Mouse (Mus musculus) heart, embryonic 15.5 days (tissue): ENCODE results near the gene Rsbn1l. TPM values are rescaled to one million over a fixed set of nuclear protein-coding genes. Genes with fewer than 3 reads are reported as not detected.

Source experiments
- ATAC-seq: fragments of 200-750 bp; cut with Nextera tagmentation; replicated peaks from 2 replicates; pipeline ENCODE4 v1.8.0; 2017; ENCODE audit warnings: low read depth, moderate TSS enrichment; ENCODE audit not compliant: insufficient number of reproducible peaks, insufficient read depth, low FRiP score
- H3K27ac ChIP-seq: fragments of 300-500 bp; sonication (generic); 2 replicates; pipeline ENCODE4 v1.5.1; 2015; ENCODE audit warnings: mild to moderate bottlenecking, inconsistent platforms
- H3K27me3 ChIP-seq: fragments of 300-500 bp; sonication (generic); 2 replicates; pipeline ENCODE4 v1.6.1; 2015; ENCODE audit warnings: inconsistent platforms
- H3K36me3 ChIP-seq: fragments of 300-500 bp; sonication (generic); 2 replicates; pipeline ENCODE4 v1.6.1; 2015; ENCODE audit warnings: mild to moderate bottlenecking, inconsistent platforms
- H3K4me1 ChIP-seq: fragments of 300-500 bp; sonication (generic); replicated peaks from 2 replicates; pipeline ENCODE4 v1.6.1; 2015; ENCODE audit warnings: inconsistent platforms
- H3K4me2 ChIP-seq: fragments of 300-500 bp; sonication (generic); 2 replicates; pipeline ENCODE4 v1.6.1; 2015; ENCODE audit warnings: inconsistent platforms, mild to moderate bottlenecking, moderate library complexity
- H3K4me3 ChIP-seq: fragments of 300-500 bp; sonication (generic); 2 replicates; pipeline ENCODE4 v1.5.1; 2015; ENCODE audit warnings: mild to moderate bottlenecking, inconsistent platforms
- H3K9ac ChIP-seq: fragments of 300-500 bp; sonication (generic); 2 replicates; pipeline ENCODE4 v1.6.1; 2015; ENCODE audit warnings: mild to moderate bottlenecking, inconsistent platforms
- H3K9me3 ChIP-seq: fragments of 300-500 bp; sonication (generic); replicated peaks from 2 replicates; pipeline ENCODE4 v1.6.1; 2016; ENCODE audit warnings: inconsistent platforms
- WGBS: fragments of 180-500 bp; shearing (Covaris S2); methylation state at CpG from one replicate; pipeline ENCODE4 v1.1.7; 2015; ENCODE audit warnings: mixed read lengths; 5-methylcytosine and 5-hydroxymethylcytosine counted together
- polyA plus RNA-seq: library from polyadenylated mRNA; unstranded; fragments of >200 nt; fragmentation: Nextera tagmentation; extraction: Ambion mirVana; gene quantifications from 2 replicates; pipeline ENCODE4 v1.2.1, GENCODE M21; 2015

The Rsbn1l gene
- polyA plus RNA-seq, 1 experiment from 2014 or later: 6.4 TPM

- Histone ChIP-seq H3K4me3 (no peak overlapping the region), H3K36me3 (no peaks in the 10 kb centered on the region), H3K27me3 (no peaks in the 10 kb centered on the region), H3K9me3 (no peaks in the 10 kb centered on the region), H3K9ac (no peak overlapping the region), H3K27ac (no peak overlapping the region), H3K4me2 (no peak overlapping the region), H3K4me1 (peaks cover 7% of the 10 kb centered on the region)
- ATAC-seq: no peak
- WGBS: 53% methylated on average over 9 of the region's 9 CpGs
Observed at GRCm38 (mm10) chr5:20968963-20969362, 12.8 kb upstream of the Rsbn1l start.

GRCm38 (mm10) chr5:20968493-20968892 is 12.3 kb upstream of the Rsbn1l start:
- H3K4me2 ChIP-seq: no peak overlapping the region
- H3K27me3 ChIP-seq: no peaks in the 10 kb centered on the region
- no peak overlapping the region for H3K4me3 ChIP-seq
- H3K27ac ChIP-seq: peak overlapping the region; percentile 62
- no peak for ATAC-seq
- H3K9me3 ChIP-seq: no peaks in the 10 kb centered on the region
- H3K9ac ChIP-seq: no peak overlapping the region
- WGBS: 65% methylated on average over 9 of the region's 9 CpGs
- H3K4me1 ChIP-seq: peaks cover 7% of the 10 kb centered on the region
- no peaks in the 10 kb centered on the region for H3K36me3 ChIP-seq

GRCm38 (mm10) chr5:20967942-20968341 is 11.7 kb upstream of the Rsbn1l start:
- Histone ChIP-seq H3K4me2 (peak overlapping the region; percentile 31), H3K9me3 (no peaks in the 10 kb centered on the region), H3K36me3 (no peaks in the 10 kb centered on the region), H3K27me3 (no peaks in the 10 kb centered on the region), H3K27ac (peak overlapping the region; percentile 62), H3K4me1 (peaks cover 7% of the 10 kb centered on the region), H3K4me3 (no peak overlapping the region), H3K9ac (no peak overlapping the region)
- ATAC-seq: peak; percentile 87
- 17% methylated on average over 4 of the region's 4 CpGs for WGBS

GRCm38 (mm10) chr5:20964446-20964845 is 8.2 kb upstream of the Rsbn1l start:
- H3K27ac ChIP-seq: no peak overlapping the region
- H3K27me3 ChIP-seq: no peaks in the 10 kb centered on the region
- ATAC-seq: no peak
- H3K36me3 ChIP-seq: no peaks in the 10 kb centered on the region
- H3K4me3 ChIP-seq: no peak overlapping the region
- 83% methylated on average over 6 of the region's 6 CpGs for WGBS
- H3K9me3 ChIP-seq: no peaks in the 10 kb centered on the region
- peaks cover 7% of the 10 kb centered on the region for H3K4me1 ChIP-seq
- no peak overlapping the region for H3K9ac ChIP-seq
- no peak overlapping the region for H3K4me2 ChIP-seq

GRCm38 (mm10) chr5:20963295-20963694 is 7.1 kb upstream of the Rsbn1l start:
- Histone ChIP-seq H3K9ac (no peak overlapping the region), H3K27me3 (no peaks in the 10 kb centered on the region), H3K4me2 (no peak overlapping the region), H3K9me3 (no peaks in the 10 kb centered on the region), H3K27ac (no peak overlapping the region), H3K4me3 (no peak overlapping the region), H3K4me1 (peaks cover 4% of the 10 kb centered on the region), H3K36me3 (no peaks in the 10 kb centered on the region)
- no peak for ATAC-seq
- 84% methylated on average over 9 of the region's 9 CpGs for WGBS

GRCm38 (mm10) chr5:20960927-20961326 is 4.7 kb upstream of the Rsbn1l start:
- Histone ChIP-seq H3K9me3 (no peaks in the 10 kb centered on the region; the same call in none of the 2 replicates), H3K36me3 (peaks cover 6% of the 10 kb centered on the region; the same call in 1 of the 2 replicates), H3K27me3 (no peaks in the 10 kb centered on the region), H3K4me2 (no peak overlapping the region), H3K4me1 (no peaks in the 10 kb centered on the region), H3K27ac (no peak overlapping the region), H3K9ac (no peak overlapping the region), H3K4me3 (no peak overlapping the region)
- ATAC-seq: no peak
- WGBS: 90% methylated on average over 2 of the region's 2 CpGs

GRCm38 (mm10) chr5:20955114-20955835 is 923 bp downstream of the Rsbn1l start:
- 66% methylated on average over 13 of the region's 13 CpGs for WGBS

GRCm38 (mm10) chr5:20952337-20952925 is 3.8 kb downstream of the Rsbn1l start:
- no peak for ATAC-seq
- Histone ChIP-seq H3K27ac (peak overlapping the region; percentile 83), H3K36me3 (0 out of 2 replicates have a peak, but pooled peaks cover 6% of the 10 kb centered on the region), H3K4me2 (peak overlapping the region; percentile 61), H3K9me3 (no peaks in the 10 kb centered on the region; the same call in none of the 2 replicates), H3K4me1 (peaks cover 20% of the 10 kb centered on the region), H3K4me3 (peak overlapping the region; percentile 98), H3K27me3 (no peaks in the 10 kb centered on the region), H3K9ac (peak overlapping the region; percentile 66)
- 20% methylated on average over 9 of the region's 9 CpGs for WGBS

More at GRCm38 (mm10) chr5:20955114-20955835, 923 bp downstream of the Rsbn1l start:
- Histone ChIP-seq H3K9me3 (no peaks in the 10 kb centered on the region; the same call in none of the 2 replicates), H3K4me2 (no peak overlapping the region), H3K36me3 (peaks cover 6% of the 10 kb centered on the region; the same call in 1 of the 2 replicates), H3K9ac (no peak overlapping the region), H3K27ac (no peak overlapping the region), H3K27me3 (no peaks in the 10 kb centered on the region), H3K4me3 (no peak overlapping the region), H3K4me1 (peaks cover 15% of the 10 kb centered on the region)
- no peak for ATAC-seq

GRCm38 (mm10) chr5:20951666-20952281 is 4.4 kb downstream of the Rsbn1l start:
- Histone ChIP-seq H3K4me3 (peak overlapping the region; percentile 98), H3K9me3 (no peaks in the 10 kb centered on the region; the same call in 1 of the 2 replicates), H3K4me1 (peaks cover 23% of the 10 kb centered on the region), H3K4me2 (peak overlapping the region; percentile 61), H3K9ac (peak overlapping the region; percentile 98), H3K36me3 (0 out of 2 replicates have a peak, but pooled peaks cover 4% of the 10 kb centered on the region), H3K27me3 (no peaks in the 10 kb centered on the region), H3K27ac (peak overlapping the region; percentile 97)
- WGBS: under 1% methylated on average over 51 of the region's 51 CpGs
- peak; percentile 99 for ATAC-seq

- ATAC-seq: peak; percentile 73
- H3K27ac ChIP-seq: peak overlapping the region; percentile 97
- H3K36me3 ChIP-seq: no peaks in the 10 kb centered on the region
- peak overlapping the region; percentile 61 for H3K4me2 ChIP-seq
- under 1% methylated on average over 88 of the region's 88 CpGs for WGBS
- H3K4me1 ChIP-seq: peaks cover 26% of the 10 kb centered on the region
- H3K9ac ChIP-seq: peak overlapping the region; percentile 98
- no peaks in the 10 kb centered on the region for H3K27me3 ChIP-seq
- peak overlapping the region; percentile 98 for H3K4me3 ChIP-seq
- no peaks in the 10 kb centered on the region for H3K9me3 ChIP-seq
Observed at GRCm38 (mm10) chr5:20950855-20951650, 5.1 kb downstream of the Rsbn1l start.

GRCm38 (mm10) chr5:20950516-20950854 is 5.7 kb downstream of the Rsbn1l start:
- Histone ChIP-seq H3K9me3 (no peaks in the 10 kb centered on the region), H3K27me3 (no peaks in the 10 kb centered on the region), H3K4me1 (peaks cover 30% of the 10 kb centered on the region), H3K9ac (peak overlapping the region; percentile 98), H3K4me2 (peak overlapping the region; percentile 61), H3K4me3 (peak overlapping the region; percentile 98), H3K27ac (peak overlapping the region; percentile 97), H3K36me3 (no peaks in the 10 kb centered on the region)
- under 1% methylated on average over 9 of the region's 9 CpGs for WGBS
- ATAC-seq: no peak
